ENCODE assay signal across 17 mouse cellular contexts in the genomic region with DNA sequence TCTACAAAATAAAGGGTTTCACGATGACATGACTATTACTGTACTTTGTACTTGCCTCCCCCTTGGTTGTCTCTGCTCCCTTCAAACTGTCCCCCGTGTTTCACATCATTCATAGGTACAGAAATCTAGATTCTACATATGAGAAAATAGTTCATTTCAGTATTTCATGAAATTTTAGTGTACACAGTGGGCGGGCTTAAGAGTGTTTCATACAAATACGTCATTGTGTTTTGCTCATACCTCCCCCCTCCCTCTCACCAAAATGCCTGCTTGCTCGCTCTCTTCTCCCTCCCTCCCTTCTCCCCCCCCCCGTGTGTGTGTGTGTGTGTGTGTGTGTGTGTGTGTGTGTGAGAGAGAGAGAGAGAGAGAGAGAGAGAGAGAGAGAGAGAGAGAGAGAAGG. TPM values are rescaled to one million over a fixed set of nuclear protein-coding genes. Genes with fewer than 3 reads are reported as not detected.
DNase-seq lines count a peak whose midpoint lies in the region; ATAC-seq lines count a peak whose summit lies in the region.
"Had no signal": no experiment of that assay in that cellular context is flagged by ENCODE, and none has a peak within 500 bp of the region (broad histone marks: within the 10 kb centered on the region; RNA-seq: fewer than 3 reads in every experiment).

No protein-coding gene starts in this region.

- H3K9ac ChIP-seq in midbrain, embryonic 13.5 days (replicated peaks), result no peak overlapping the region

- H3K4me1 ChIP-seq in midbrain, embryonic 13.5 days (replicated peaks), result peaks cover 18% of the 10 kb centered on the region
- H3K4me1 ChIP-seq in midbrain, embryonic 10.5 days, result peaks cover 18% of the 10 kb centered on the region

- no peak for ATAC-seq in midbrain, embryonic 13.5 days

- no peak overlapping the region for H3K27ac ChIP-seq in midbrain, embryonic 13.5 days
- no peak overlapping the region for H3K27ac ChIP-seq in midbrain, embryonic 10.5 days (replicated peaks)
- H3K27ac ChIP-seq: intestine, embryonic 15.5 days had no signal

- H3K4me3 ChIP-seq in midbrain, embryonic 13.5 days (replicated peaks), result peak overlapping the region; percentile 58; the same call in 1 of the 2 replicates
- H3K4me3 ChIP-seq in midbrain, embryonic 10.5 days, result no peak overlapping the region
- H3K4me3 ChIP-seq: erythroblast, embryonic 14.5 days; myocyte had no signal

- peaks cover 63% of the 10 kb centered on the region for H3K27me3 ChIP-seq in midbrain, embryonic 13.5 days
- peaks cover 68% of the 10 kb centered on the region for H3K27me3 ChIP-seq in midbrain, embryonic 10.5 days (ENCODE audit: low read depth, poor library complexity, severe bottlenecking)

- peaks cover 6% of the 10 kb centered on the region; the same call in 1 of the 2 replicates for H3K9me3 ChIP-seq in midbrain, embryonic 13.5 days
- peaks cover 16% of the 10 kb centered on the region for H3K9me3 ChIP-seq in midbrain, embryonic 10.5 days (replicated peaks)
- H3K9me3 ChIP-seq: intestine, embryonic 15.5 days had no signal

- DNase-seq in heart, adult 11 months, result peak; percentile 24
- no peak for DNase-seq in heart, postnatal 10 days
- DNase-seq in midbrain, embryonic 10.5 days (ENCODE audit: low spot score), result no peak
- DNase-seq in induced T-regulatory cell, adult 2 months (ENCODE audit: low read depth), result peak; percentile 12
- DNase-seq in frontal cortex, postnatal 14 days (ENCODE audit: low spot score in 2 of 2), result no peak
- DNase-seq in kidney, adult 9 months, result no peak
- DNase-seq: adrenal gland, adult 8-10 months; cerebellum, adult 9-10 months; heart, adult 18-20 months; kidney, postnatal 14 days; thymus, adult 18-20 months had no signal

- 11% methylated on average over 6 of the region's 6 CpGs for WGBS in midbrain, embryonic 13.5 days
- WGBS in midbrain, embryonic 10.5 days, result 18% methylated on average over 6 of the region's 6 CpGs

- H3K36me3 ChIP-seq in midbrain, embryonic 13.5 days, result no peaks in the 10 kb centered on the region
- no peaks in the 10 kb centered on the region for H3K36me3 ChIP-seq in midbrain, embryonic 10.5 days
- H3K36me3 ChIP-seq: G1E; intestine, embryonic 15.5 days had no signal

- intact Hi-C loops in heart, postnatal 10 days (cut with DNase I), result no loop called here

- H3K4me2 ChIP-seq in midbrain, embryonic 13.5 days (replicated peaks), result peak overlapping the region; percentile 91

RNA-seq across cellular contexts. Expression of a gene that starts 1.8 kb away (rescaled TPM):
- under 1 TPM; 0.02 TPM for total RNA-seq in heart, postnatal 10 days (2021)
- 6.1 and 7.2 TPM in 2 replicates for polyA plus RNA-seq in midbrain, embryonic 13.5 days (2015; fragmentation: Nextera tagmentation; extraction: Ambion mirVana)
- polyA plus RNA-seq in midbrain, embryonic 10.5 days (2016; fragmentation: Nextera tagmentation; extraction: Ambion mirVana), result 0.05 and 0.39 TPM in 2 replicates
- total RNA-seq: heart, adult 18-20 months had no signal
- polyA plus RNA-seq: erythroblast, embryonic 14.5 days; G1E; heart, embryonic 16.5 days; myocyte had no signal

RNA-seq across cellular contexts. Expression of a gene that starts 41.6 kb away (rescaled TPM):
- total RNA-seq in heart, postnatal 10 days (2021), result 10 to 100 TPM; 31.1 to 34.0 TPM
- polyA plus RNA-seq in midbrain, embryonic 13.5 days (2015; fragmentation: Nextera tagmentation; extraction: Ambion mirVana), result 47.9 and 48.9 TPM in 2 replicates
- 25.3 and 30.4 TPM in 2 replicates for polyA plus RNA-seq in midbrain, embryonic 10.5 days (2016; fragmentation: Nextera tagmentation; extraction: Ambion mirVana)

RNA-seq across cellular contexts. Expression of a gene that starts 41.7 kb away (rescaled TPM):
- total RNA-seq in heart, postnatal 10 days (2021), result 10 to 100 TPM; 15.2 to 17.2 TPM
- polyA plus RNA-seq in midbrain, embryonic 13.5 days (2015; fragmentation: Nextera tagmentation; extraction: Ambion mirVana), result 33.2 and 36.2 TPM in 2 replicates
- polyA plus RNA-seq in midbrain, embryonic 10.5 days (2016; fragmentation: Nextera tagmentation; extraction: Ambion mirVana), result 51.9 and 54.3 TPM in 2 replicates

Comparison
In these comparisons a context has a peak if more than half of its experiments do, and no peak if none do; other contexts are left out.
1. DNase-seq: peak in heart, adult 11 months (single experiment) and induced T-regulatory cell, adult 2 months (single experiment); none in heart, postnatal 10 days (0 of 2), midbrain, embryonic 10.5 days (single experiment), frontal cortex, postnatal 14 days (0 of 2) and kidney, adult 9 months (single experiment).